Mouse (Mus musculus) kidney, adult 2 months (tissue): ENCODE results near the gene Spns1.
"Not testable (repeated sequence)": the region's sequence is repeated elsewhere in the genome, so short reads cannot be mapped to it uniquely, and the experiment has no call there.

Experiments used
- CTCF ChIP-seq: fragments of 200-500 bp; conservative IDR thresholded peaks from 2 replicates; pipeline ENCODE4 v1.5.1; 2011; ENCODE audit warnings: low read depth, mild to moderate bottlenecking, control low read depth, low read length, moderate library complexity, mixed read lengths; ENCODE audit not compliant: insufficient read depth, insufficient read length
- POLR2A ChIP-seq: fragments of 200-500 bp; IDR thresholded peaks from one replicate; pipeline ENCODE4 v1.6.1; 2011; ENCODE audit warnings: low read depth, low read length, control low read depth

DNA sequence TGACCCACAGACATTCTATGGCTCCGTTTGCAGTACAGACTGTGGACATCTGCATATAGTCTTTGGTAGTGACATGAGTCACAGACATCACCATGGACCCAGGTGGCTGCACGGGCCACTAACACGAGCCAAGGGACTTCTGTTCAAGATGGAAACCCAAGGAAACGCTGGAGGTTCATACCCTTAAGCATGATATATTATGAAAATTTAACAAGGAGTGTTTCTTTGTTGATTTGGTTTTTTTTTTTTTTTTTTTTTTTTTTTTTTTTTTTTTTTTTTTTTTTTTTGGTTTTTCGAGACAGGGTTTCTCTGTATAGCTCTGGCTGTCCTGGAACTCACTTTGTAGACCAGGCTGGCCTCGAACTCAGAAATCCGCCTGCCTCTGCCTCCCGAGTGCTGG is 25.3 kb upstream of the Spns1 start:
- not testable (repeated sequence) for TF ChIP-seq CTCF, POLR2A
